In genomic region chr6:87383926-87384691, GRCm38 (mm10) we compare ENCODE assay signal across 8 mouse cellular contexts. TPM values are rescaled to one million over a fixed set of nuclear protein-coding genes. Genes with fewer than 3 reads are reported as not detected.
DNase-seq lines count a peak whose midpoint lies in the region; ATAC-seq and TF ChIP-seq lines count a peak whose summit lies in the region.
"Had no signal": no experiment of that assay in that cellular context is flagged by ENCODE, and none has a peak within 500 bp of the region (broad histone marks: within the 10 kb centered on the region; RNA-seq: fewer than 3 reads in every experiment).

No protein-coding gene starts in this region.

- peak; percentile 35 for DNase-seq in neural tube, embryonic 11.5 days (ENCODE audit: low spot score)
- DNase-seq in neural tube, embryonic 10.5 days (ENCODE audit: extremely low spot score, low spot score): no peak
- DNase-seq in brain, embryonic 14.5 days (ENCODE audit: low read depth): peak; percentile 58
- peak; percentile 41 for DNase-seq in heart, postnatal 0 days (ENCODE audit: low spot score)
- DNase-seq in midbrain, postnatal 0 days (ENCODE audit: low spot score): peak; percentile 62
- no peak for DNase-seq in gastrocnemius, postnatal 25 days

- H3K9ac ChIP-seq in neural tube, embryonic 11.5 days (ENCODE audit: low read length): no peak overlapping the region
- no peak overlapping the region for H3K9ac ChIP-seq in heart, postnatal 0 days (replicated peaks; ENCODE audit: low read depth, low read length)
- peak overlapping the region; percentile 46; the same call in 1 of the 2 replicates for H3K9ac ChIP-seq in limb, embryonic 13.5 days
- peak overlapping the region; percentile 46 for H3K9ac ChIP-seq in midbrain, postnatal 0 days (replicated peaks; ENCODE audit: low read length, poor library complexity, severe bottlenecking)

- H3K27me3 ChIP-seq in neural tube, embryonic 11.5 days (ENCODE audit: control insufficient read depth, insufficient read depth, low read length): no peaks in the 10 kb centered on the region
- H3K27me3 ChIP-seq in heart, postnatal 0 days (ENCODE audit: control insufficient read depth, insufficient read depth, low read length): peaks cover 60% of the 10 kb centered on the region
- peaks cover 37% of the 10 kb centered on the region for H3K27me3 ChIP-seq in limb, embryonic 13.5 days
- H3K27me3 ChIP-seq in midbrain, postnatal 0 days (ENCODE audit: insufficient read depth, low read length): no peaks in the 10 kb centered on the region

- no peak for ATAC-seq in neural tube, embryonic 11.5 days (ENCODE audit: insufficient read depth, low FRiP score, low TSS enrichment)
- ATAC-seq in heart, postnatal 0 days (ENCODE audit: insufficient read depth, low read depth): 0 out of 2 replicates have a peak, but pooled peaks have one; percentile 18
- ATAC-seq in limb, embryonic 13.5 days (ENCODE audit: low FRiP score, low read depth): 0 out of 2 replicates have a peak, but pooled peaks have one; percentile 44
- ATAC-seq in midbrain, postnatal 0 days (ENCODE audit: low FRiP score): peak; percentile 73

- H3K4me2 ChIP-seq in neural tube, embryonic 11.5 days (ENCODE audit: low read depth): peak overlapping the region; percentile 40
- H3K4me2 ChIP-seq in heart, postnatal 0 days (ENCODE audit: low read depth, low read length): peak overlapping the region; percentile 49
- peak overlapping the region; percentile 69 for H3K4me2 ChIP-seq in limb, embryonic 13.5 days (replicated peaks)
- peak overlapping the region; percentile 59 for H3K4me2 ChIP-seq in midbrain, postnatal 0 days (ENCODE audit: low read depth, low read length, poor library complexity, severe bottlenecking)

- H3K4me1 ChIP-seq in neural tube, embryonic 11.5 days (ENCODE audit: control insufficient read depth, insufficient read depth, low read length): no peaks in the 10 kb centered on the region; the same call in 1 of the 2 replicates
- no peaks in the 10 kb centered on the region for H3K4me1 ChIP-seq in heart, postnatal 0 days (ENCODE audit: control insufficient read depth, insufficient read depth)
- peaks cover 4% of the 10 kb centered on the region; the same call in 1 of the 2 replicates for H3K4me1 ChIP-seq in limb, embryonic 13.5 days
- no peaks in the 10 kb centered on the region for H3K4me1 ChIP-seq in midbrain, postnatal 0 days (ENCODE audit: insufficient read depth, low read length)

- no peak for TF ChIP-seq POLR2A in brain, embryonic 14.5 days (IDR thresholded peaks at IDR 0.05; ENCODE audit: borderline replicate concordance, extremely low read depth, insufficient read depth, insufficient read length, poor library complexity, severe bottlenecking)

- no peaks in the 10 kb centered on the region for H3K36me3 ChIP-seq in neural tube, embryonic 11.5 days (ENCODE audit: control insufficient read depth, insufficient read depth, low read length)
- no peaks in the 10 kb centered on the region for H3K36me3 ChIP-seq in heart, postnatal 0 days (replicated peaks; ENCODE audit: control insufficient read depth, insufficient read depth, low read length)
- no peaks in the 10 kb centered on the region for H3K36me3 ChIP-seq in limb, embryonic 13.5 days
- H3K36me3 ChIP-seq in midbrain, postnatal 0 days (ENCODE audit: insufficient read depth, low read length): no peaks in the 10 kb centered on the region

- no peak overlapping the region for H3K4me3 ChIP-seq in neural tube, embryonic 11.5 days (ENCODE audit: low read depth, low read length)
- peak overlapping the region; percentile 18 for H3K4me3 ChIP-seq in heart, postnatal 0 days (ENCODE audit: low read depth, low read length)
- peak overlapping the region; percentile 39 for H3K4me3 ChIP-seq in limb, embryonic 13.5 days
- peak overlapping the region; percentile 36 for H3K4me3 ChIP-seq in midbrain, postnatal 0 days (ENCODE audit: low read depth, low read length)
- H3K4me3 ChIP-seq: erythroblast, embryonic 14.5 days had no signal

- no peaks in the 10 kb centered on the region for H3K9me3 ChIP-seq in neural tube, embryonic 11.5 days (ENCODE audit: control insufficient read depth, low read length)
- no peaks in the 10 kb centered on the region for H3K9me3 ChIP-seq in heart, postnatal 0 days (replicated peaks; ENCODE audit: control insufficient read depth, low read length)
- no peaks in the 10 kb centered on the region for H3K9me3 ChIP-seq in limb, embryonic 13.5 days
- H3K9me3 ChIP-seq in midbrain, postnatal 0 days (ENCODE audit: low read length): no peaks in the 10 kb centered on the region

- WGBS in neural tube, embryonic 11.5 days: 15% methylated on average over 24 of the region's 24 CpGs
- 10% methylated on average over 24 of the region's 24 CpGs for WGBS in heart, postnatal 0 days
- 13% methylated on average over 24 of the region's 24 CpGs for WGBS in limb, embryonic 13.5 days
- WGBS in midbrain, postnatal 0 days: 7% methylated on average over 24 of the region's 24 CpGs

- peak; percentile 58; the same call in 1 of the 2 replicates for TF ChIP-seq CTCF in brain, embryonic 14.5 days (IDR thresholded peaks at IDR 0.05; ENCODE audit: borderline replicate concordance, extremely low read depth, insufficient read depth, insufficient read length)
- peak; percentile 46 for TF ChIP-seq CTCF in heart, postnatal 0 days (IDR thresholded peaks at IDR 0.05; ENCODE audit: low read depth)
- TF ChIP-seq CTCF in midbrain, postnatal 0 days (IDR thresholded peaks at IDR 0.05): peak; percentile 76

- H3K27ac ChIP-seq in neural tube, embryonic 11.5 days (ENCODE audit: low read depth, low read length): no peak overlapping the region
- no peak overlapping the region for H3K27ac ChIP-seq in heart, postnatal 0 days (ENCODE audit: low read depth)
- no peak overlapping the region for H3K27ac ChIP-seq in limb, embryonic 13.5 days
- no peak overlapping the region for H3K27ac ChIP-seq in midbrain, postnatal 0 days (ENCODE audit: low read depth, low read length)

- TF ChIP-seq EP300 in heart, postnatal 0 days (IDR thresholded peaks at IDR 0.05; ENCODE audit: low read depth): no peak

RNA-seq across cellular contexts. Expression of gene Gkn3, which starts 4.6 kb away (rescaled TPM):
- 0.39 TPM in 1 of 2 replicates, not detected in the other for polyA plus RNA-seq in neural tube, embryonic 11.5 days (2014; fragmentation: Nextera tagmentation; extraction: Ambion mirVana)
- 0.16 and 0.40 TPM in 2 replicates for polyA plus RNA-seq in brain, embryonic 14.5 days (2012; rRNA removed)
- total RNA-seq in heart, postnatal 0 days (2014; rRNA removed; ENCODE audit: low replicate concordance): 1.7 TPM in 1 of 2 replicates, not detected in the other
- 0.68 and 1.3 TPM in 2 replicates for polyA plus RNA-seq in heart, postnatal 0 days (2015; fragmentation: Nextera tagmentation; extraction: Ambion mirVana)
- polyA plus RNA-seq in limb, embryonic 13.5 days (2015; fragmentation: Nextera tagmentation; extraction: Ambion mirVana): 0.69 and 0.92 TPM in 2 replicates
- 2.6 TPM in 1 of 2 replicates, not detected in the other for total RNA-seq in midbrain, postnatal 0 days (2014; rRNA removed)
- 0.99 and 1.2 TPM in 2 replicates for polyA plus RNA-seq in midbrain, postnatal 0 days (2015; fragmentation: Nextera tagmentation; extraction: Ambion mirVana)
- 1 to 10 TPM in 1 of 2 experiments, under 1 TPM in 1; 0.33 to 2.6 TPM for total RNA-seq in gastrocnemius, postnatal 25 days (2021)
- polyA plus RNA-seq: erythroblast, embryonic 14.5 days had no signal

RNA-seq across cellular contexts. Expression of gene Gkn2, which starts 11.0 kb away (rescaled TPM):
- polyA plus RNA-seq in neural tube, embryonic 11.5 days (2014; fragmentation: Nextera tagmentation; extraction: Ambion mirVana): not detected in 2 replicates
- polyA plus RNA-seq in brain, embryonic 14.5 days (2012; rRNA removed): 0.09 TPM in 1 of 2 replicates, not detected in the other
- not detected in 2 replicates for total RNA-seq in heart, postnatal 0 days (2014; rRNA removed; ENCODE audit: low replicate concordance)
- polyA plus RNA-seq in heart, postnatal 0 days (2015; fragmentation: Nextera tagmentation; extraction: Ambion mirVana): not detected in 2 replicates
- not detected in 2 replicates for polyA plus RNA-seq in limb, embryonic 13.5 days (2015; fragmentation: Nextera tagmentation; extraction: Ambion mirVana)
- not detected in 2 replicates for total RNA-seq in midbrain, postnatal 0 days (2014; rRNA removed)
- polyA plus RNA-seq in midbrain, postnatal 0 days (2015; fragmentation: Nextera tagmentation; extraction: Ambion mirVana): not detected in 2 replicates
- not detected for total RNA-seq in gastrocnemius, postnatal 25 days (2021)
- polyA plus RNA-seq: erythroblast, embryonic 14.5 days had no signal

RNA-seq across cellular contexts. Expression of gene Gkn1, which starts 33.4 kb away (rescaled TPM):
- not detected in 2 replicates for polyA plus RNA-seq in neural tube, embryonic 11.5 days (2014; fragmentation: Nextera tagmentation; extraction: Ambion mirVana)
- polyA plus RNA-seq in brain, embryonic 14.5 days (2012; rRNA removed): 0.05 and 0.12 TPM in 2 replicates
- total RNA-seq in heart, postnatal 0 days (2014; rRNA removed; ENCODE audit: low replicate concordance): not detected in 2 replicates
- polyA plus RNA-seq in heart, postnatal 0 days (2015; fragmentation: Nextera tagmentation; extraction: Ambion mirVana): not detected in 2 replicates
- polyA plus RNA-seq in limb, embryonic 13.5 days (2015; fragmentation: Nextera tagmentation; extraction: Ambion mirVana): not detected in 2 replicates
- not detected in 2 replicates for total RNA-seq in midbrain, postnatal 0 days (2014; rRNA removed)
- polyA plus RNA-seq in midbrain, postnatal 0 days (2015; fragmentation: Nextera tagmentation; extraction: Ambion mirVana): not detected in 2 replicates
- not detected for total RNA-seq in gastrocnemius, postnatal 25 days (2021)
- polyA plus RNA-seq: erythroblast, embryonic 14.5 days had no signal

RNA-seq across cellular contexts. Expression of gene Bmp10, which starts 44.7 kb away (rescaled TPM):
- not detected in 2 replicates for polyA plus RNA-seq in neural tube, embryonic 11.5 days (2014; fragmentation: Nextera tagmentation; extraction: Ambion mirVana)
- polyA plus RNA-seq in brain, embryonic 14.5 days (2012; rRNA removed): not detected in 2 replicates
- total RNA-seq in heart, postnatal 0 days (2014; rRNA removed; ENCODE audit: low replicate concordance): 30.0 and 106 TPM in 2 replicates
- polyA plus RNA-seq in heart, postnatal 0 days (2015; fragmentation: Nextera tagmentation; extraction: Ambion mirVana): 4.0 and 6.0 TPM in 2 replicates
- not detected in 2 replicates for polyA plus RNA-seq in limb, embryonic 13.5 days (2015; fragmentation: Nextera tagmentation; extraction: Ambion mirVana)
- not detected in 2 replicates for total RNA-seq in midbrain, postnatal 0 days (2014; rRNA removed)
- polyA plus RNA-seq in midbrain, postnatal 0 days (2015; fragmentation: Nextera tagmentation; extraction: Ambion mirVana): not detected in 2 replicates
- total RNA-seq in gastrocnemius, postnatal 25 days (2021): not detected
- polyA plus RNA-seq: erythroblast, embryonic 14.5 days had no signal

RNA-seq across cellular contexts. Expression of gene Antxr1, which starts 48.5 kb away (rescaled TPM):
- 6.0 and 8.7 TPM in 2 replicates for polyA plus RNA-seq in neural tube, embryonic 11.5 days (2014; fragmentation: Nextera tagmentation; extraction: Ambion mirVana)
- 6.0 and 10.0 TPM in 2 replicates for polyA plus RNA-seq in brain, embryonic 14.5 days (2012; rRNA removed)
- 12.0 and 18.7 TPM in 2 replicates for total RNA-seq in heart, postnatal 0 days (2014; rRNA removed; ENCODE audit: low replicate concordance)
- polyA plus RNA-seq in heart, postnatal 0 days (2015; fragmentation: Nextera tagmentation; extraction: Ambion mirVana): 2.6 TPM in 2 replicates
- polyA plus RNA-seq in limb, embryonic 13.5 days (2015; fragmentation: Nextera tagmentation; extraction: Ambion mirVana): 20.2 and 21.1 TPM in 2 replicates
- 13.1 and 17.0 TPM in 2 replicates for total RNA-seq in midbrain, postnatal 0 days (2014; rRNA removed)
- polyA plus RNA-seq in midbrain, postnatal 0 days (2015; fragmentation: Nextera tagmentation; extraction: Ambion mirVana): 2.2 and 2.9 TPM in 2 replicates
- total RNA-seq in gastrocnemius, postnatal 25 days (2021): 10 to 100 TPM; 11.6 to 13.0 TPM
- polyA plus RNA-seq: erythroblast, embryonic 14.5 days had no signal

Comparison
In these comparisons a context has a peak if more than half of its experiments do, and no peak if none do; other contexts are left out.
1. DNase-seq: peak in neural tube, embryonic 11.5 days (single experiment), brain, embryonic 14.5 days (single experiment), heart, postnatal 0 days (single experiment) and midbrain, postnatal 0 days (single experiment); none in neural tube, embryonic 10.5 days (single experiment) and gastrocnemius, postnatal 25 days (single experiment).
2. H3K9ac ChIP-seq: peak in limb, embryonic 13.5 days (single experiment) and midbrain, postnatal 0 days (single experiment); none in neural tube, embryonic 11.5 days (single experiment) and heart, postnatal 0 days (single experiment).
3. Peak in every context shown above with its lines, with median percentiles within 50 percentile points of each other: H3K4me2 ChIP-seq and CTCF ChIP-seq.